Mouse (Mus musculus) spleen, adult 2 months (tissue): Measurements from ENCODE around the gene Zfr2. TPM values are rescaled to one million over a fixed set of nuclear protein-coding genes. Genes with fewer than 3 reads are reported as not detected.

ENCODE experiments used
- DNase-seq, 2 experiments: peaks; one replicate each; pipeline versions ENCODE4 v3.0.0 to v3.0.0-alpha.2; 2012 to 2021; ENCODE audit warnings: low spot score in 2 of 2, low read depth in 1 of 2
- H3K27ac ChIP-seq: fragments of 200-500 bp; 2 replicates; pipeline ENCODE4 v1.5.1; 2012; ENCODE audit warnings: low read length, inconsistent platforms; ENCODE audit not compliant: insufficient read depth
- H3K27me3 ChIP-seq: fragments of 200-500 bp; 2 replicates; pipeline ENCODE4 v1.6.1; 2012; ENCODE audit warnings: mild to moderate bottlenecking, moderate library complexity, low read length, inconsistent platforms; ENCODE audit not compliant: control insufficient read depth, insufficient read depth
- H3K36me3 ChIP-seq: fragments of 200-500 bp; 2 replicates; pipeline ENCODE4 v1.6.1; 2012; ENCODE audit warnings: mild to moderate bottlenecking, low read length, inconsistent platforms; ENCODE audit not compliant: control insufficient read depth, insufficient read depth
- H3K4me1 ChIP-seq: fragments of 200-500 bp; 2 replicates; pipeline ENCODE4 v1.6.1; 2011; ENCODE audit warnings: inconsistent platforms; ENCODE audit not compliant: control insufficient read depth, insufficient read depth, insufficient read length
- H3K4me3 ChIP-seq: fragments of 200-500 bp; 2 replicates; pipeline ENCODE4 v1.5.1; 2011; ENCODE audit warnings: mild to moderate bottlenecking, inconsistent platforms; ENCODE audit not compliant: insufficient read depth, insufficient read length; ENCODE audit errors: extremely low read depth
- CTCF ChIP-seq: fragments of 200-500 bp; IDR thresholded peaks from 2 replicates; pipeline ENCODE4 v1.5.1; 2011; ENCODE audit warnings: mild to moderate bottlenecking, inconsistent platforms; ENCODE audit not compliant: insufficient read depth, insufficient read length, insufficient replicate concordance; ENCODE audit errors: extremely low read depth
- POLR2A ChIP-seq: fragments of 200-500 bp; IDR thresholded peaks from 2 replicates; pipeline ENCODE4 v1.6.1; 2011; ENCODE audit warnings: low read depth, low read length, inconsistent platforms
- WGBS: fragments of 180-500 bp; shearing (Covaris S2); methylation state at CpG from one replicate; pipeline ENCODE4 v1.1.7; 2018; 5-methylcytosine and 5-hydroxymethylcytosine counted together
- polyA plus RNA-seq: library from polyadenylated mRNA; depleted of rRNA; stranded (reverse); fragments of >200 nt; gene quantifications from 2 replicates; pipeline ENCODE4 v1.2.3, GENCODE M21; 2012

The Zfr2 gene
- polyA plus RNA-seq, 1 experiment, result 5.5 TPM

GRCm38 (mm10) chr10:81245166-81245565 is 12.2 kb downstream of the Zfr2 start:
- peaks cover 3% of the 10 kb centered on the region; the same call in 1 of the 2 replicates for H3K4me1 ChIP-seq
- no peak overlapping the region for H3K27ac ChIP-seq
- 95% methylated on average over 6 of the region's 6 CpGs for WGBS
- no peaks in the 10 kb centered on the region for H3K36me3 ChIP-seq
- TF ChIP-seq CTCF, result no peak
- no peak for TF ChIP-seq POLR2A
- peaks cover 1% of the 10 kb centered on the region; the same call in 1 of the 2 replicates for H3K27me3 ChIP-seq
- H3K4me3 ChIP-seq, result no peak overlapping the region
- DNase-seq, result no peak

- 75% methylated on average over 2 of the region's 2 CpGs for WGBS
These were observed 14.8 kb downstream of the Zfr2 start for GRCm38 (mm10) chr10:81247804-81248203.

GRCm38 (mm10) chr10:81249442-81249841 is 16.5 kb downstream of the Zfr2 start:
- Histone ChIP-seq H3K27ac (no peak overlapping the region), H3K36me3 (no peaks in the 10 kb centered on the region), H3K4me1 (peaks cover 8% of the 10 kb centered on the region), H3K4me3 (no peak overlapping the region), H3K27me3 (peaks cover 5% of the 10 kb centered on the region; the same call in 1 of the 2 replicates)
- 64% methylated on average over 8 of the region's 8 CpGs for WGBS
- DNase-seq, result no peak
- TF ChIP-seq POLR2A (no peak), CTCF (no peak)

More at GRCm38 (mm10) chr10:81247804-81248203, 14.8 kb downstream of the Zfr2 start:
- H3K36me3 ChIP-seq, result no peaks in the 10 kb centered on the region
- TF ChIP-seq CTCF (no peak), POLR2A (no peak)
- H3K4me3 ChIP-seq, result no peak overlapping the region
- peaks cover 3% of the 10 kb centered on the region; the same call in 1 of the 2 replicates for H3K27me3 ChIP-seq
- peak in 1 of 2 experiments; percentile 35 for DNase-seq
- peaks cover 3% of the 10 kb centered on the region; the same call in 1 of the 2 replicates for H3K4me1 ChIP-seq
- H3K27ac ChIP-seq, result peak overlapping the region; percentile 53

- Histone ChIP-seq H3K27ac (no peak within 1 kb of the TSS), H3K36me3 (no peaks in the 10 kb centered on the region), H3K4me3 (no peak within 1 kb of the TSS), H3K27me3 (peaks cover 5% of the 10 kb centered on the region; the same call in 1 of the 2 replicates), H3K4me1 (peaks cover 7% of the 10 kb centered on the region)
- TF ChIP-seq POLR2A (no peak), CTCF (no peak)
- peak in 1 of 2 experiments; percentile 54 for DNase-seq
- WGBS, result 12% methylated on average over 43 of the region's 44 CpGs
These were observed 19.8 kb downstream of the Zfr2 start, which contains the start of gene Matk for GRCm38 (mm10) chr10:81252424-81253419. Gene Matk, plus strand, starts transcription at chr10:81252935.

GRCm38 (mm10) chr10:81254886-81255285 is 21.9 kb downstream of the Zfr2 start:
- H3K36me3 ChIP-seq, result no peaks in the 10 kb centered on the region
- peaks cover 5% of the 10 kb centered on the region; the same call in 1 of the 2 replicates for H3K27me3 ChIP-seq
- H3K27ac ChIP-seq, result no peak overlapping the region
- 5% methylated on average over 1 of the region's 1 CpGs for WGBS
- no peak for DNase-seq
- peaks cover 14% of the 10 kb centered on the region for H3K4me1 ChIP-seq
- no peak overlapping the region for H3K4me3 ChIP-seq
- TF ChIP-seq CTCF, result no peak

- peak overlapping the region; percentile 66 for H3K4me3 ChIP-seq
- peaks cover 14% of the 10 kb centered on the region for H3K4me1 ChIP-seq
- 1% methylated on average over 62 of the region's 62 CpGs for WGBS
- H3K36me3 ChIP-seq, result peaks cover 3% of the 10 kb centered on the region; the same call in 1 of the 2 replicates
- peak in 1 of 2 experiments; percentile 47 for DNase-seq
- H3K27me3 ChIP-seq, result peaks cover 5% of the 10 kb centered on the region; the same call in 1 of the 2 replicates
- TF ChIP-seq CTCF, result no peak
- TF ChIP-seq POLR2A, result no peak
- no peak overlapping the region for H3K27ac ChIP-seq
These were observed 24.4 kb downstream of the Zfr2 start for GRCm38 (mm10) chr10:81257158-81258039.
